Mouse (Mus musculus) ES-E14 (cell line): ENCODE data around the gene Smco2. TPM values are rescaled to one million over a fixed set of nuclear protein-coding genes. Genes with fewer than 3 reads are reported as not detected.

Experiments used
- DNase-seq: peaks from one replicate; pipeline ENCODE4 v3.0.0-alpha.2; 2013; ENCODE audit warnings: low read depth, low spot score
- H3K27ac ChIP-seq: 2 replicates; pipeline ENCODE4 v1.5.1; 2012; ENCODE audit warnings: low read depth, mild to moderate bottlenecking, low read length, moderate library complexity, mixed read lengths; ENCODE audit not compliant: poor library complexity, insufficient read depth, severe bottlenecking
- H3K36me3 ChIP-seq: 2 replicates; pipeline ENCODE4 v1.6.1; 2012; ENCODE audit warnings: mild to moderate bottlenecking, low read length, moderate library complexity, mixed read lengths; ENCODE audit not compliant: control insufficient read depth, poor library complexity, insufficient read depth, severe bottlenecking
- H3K4me1 ChIP-seq, 2 experiments: fragments of 150-350 bp in 1 of 2; sonication (generic) in 1 of 2; 2 replicates each; pipeline ENCODE4 v1.6.1; 2012; ENCODE audit warnings: low read length in 2 of 2, mild to moderate bottlenecking in 1 of 2, mixed read lengths in 1 of 2; ENCODE audit not compliant: control insufficient read depth in 2 of 2, insufficient read depth in 2 of 2, poor library complexity in 1 of 2
- H3K4me3 ChIP-seq, 2 experiments: fragments of 150-350 bp in 1 of 2; sonication (generic) in 1 of 2; 2 replicates each; pipeline ENCODE4 v1.5.1; 2012; ENCODE audit warnings: low read length in 2 of 2, low read depth in 1 of 2, mild to moderate bottlenecking in 1 of 2, mixed read lengths in 1 of 2; ENCODE audit not compliant: insufficient read depth in 1 of 2, poor library complexity in 1 of 2, severe bottlenecking in 1 of 2
- H3K9ac ChIP-seq: 2 replicates; pipeline ENCODE4 v1.6.1; 2012; ENCODE audit warnings: low read depth, mild to moderate bottlenecking, low read length, mixed read lengths; ENCODE audit not compliant: poor library complexity, insufficient read depth, severe bottlenecking
- H3K9me3 ChIP-seq: fragments of 150-350 bp; sonication (generic); 2 replicates; pipeline ENCODE4 v1.6.1; 2012; ENCODE audit warnings: low read depth, mild to moderate bottlenecking, low read length; ENCODE audit not compliant: control insufficient read depth, insufficient read depth
- CHD2 ChIP-seq: IDR thresholded peaks from 2 replicates; pipeline ENCODE4 v1.6.1; 2014; ENCODE audit warnings: mild to moderate bottlenecking, low read depth, low read length, inconsistent platforms
- HCFC1 ChIP-seq: IDR thresholded peaks from 2 replicates; pipeline ENCODE4 v1.6.1; 2012; ENCODE audit warnings: low read length, inconsistent platforms, borderline replicate concordance; ENCODE audit not compliant: insufficient read depth
- MAFK ChIP-seq: IDR thresholded peaks from 2 replicates; pipeline ENCODE4 v1.6.1; 2014; ENCODE audit warnings: mild to moderate bottlenecking, low read depth, low read length, inconsistent platforms; ENCODE audit not compliant: insufficient read depth
- ZC3H11A ChIP-seq: IDR thresholded peaks from 2 replicates; pipeline ENCODE4 v1.6.1; 2012; ENCODE audit warnings: low read depth, mild to moderate bottlenecking, inconsistent platforms, low read length, borderline replicate concordance
- ZNF384 ChIP-seq: IDR thresholded peaks from 2 replicates; pipeline ENCODE4 v1.6.1; 2012; ENCODE audit warnings: low read depth, low read length, inconsistent platforms
- in situ Hi-C, 2 experiments: fragments of 600-800 bp; cut with MboI; formaldehyde crosslinking; loops; one replicate each; pipeline ENCODE4 v1.15.1; 2025; ENCODE audit warnings: low sequenced_read_pairs in 2 of 2, inconsistent platforms in 1 of 2; ENCODE audit not compliant: unreplicated experiment in 2 of 2
- total RNA-seq: library from RNA; depleted of rRNA; stranded (reverse); fragments of 300-350 nt; gene quantifications from 2 replicates; pipeline ENCODE4 v1.2.3, GENCODE M21; 2012

Smco2 gene
- total RNA-seq, 1 experiment, result not detected

GRCm38 (mm10) chr6:146845347-146845746 lies 4.6 kb upstream of the Smco2 start:
- DNase-seq, result no peak
- no peak overlapping the region for H3K4me3 ChIP-seq
- H3K27ac ChIP-seq, result no peak overlapping the region
- in situ Hi-C loops, result no loop called here
- no peaks in the 10 kb centered on the region for H3K9me3 ChIP-seq
- peaks cover 0 to 6% of the 10 kb centered on the region in 2 experiments; a peak in 1 of 4 replicates for H3K4me1 ChIP-seq
- no peaks in the 10 kb centered on the region for H3K36me3 ChIP-seq
- TF ChIP-seq CHD2 (no peak), MAFK (no peak), HCFC1 (no peak), ZNF384 (no peak), ZC3H11A (no peak)
- no peak overlapping the region for H3K9ac ChIP-seq

- H3K27ac ChIP-seq, result no peak overlapping the region
These were observed 3.7 kb upstream of the Smco2 start for GRCm38 (mm10) chr6:146845961-146846750.

GRCm38 (mm10) chr6:146847402-146847801 lies 2.5 kb upstream of the Smco2 start:
- Histone ChIP-seq H3K9me3 (no peaks in the 10 kb centered on the region), H3K4me3 (no peak overlapping the region), H3K36me3 (no peaks in the 10 kb centered on the region), H3K27ac (no peak overlapping the region), H3K9ac (no peak overlapping the region), H3K4me1 (peaks cover 0 to 6% of the 10 kb centered on the region in 2 experiments; a peak in 1 of 4 replicates)
- in situ Hi-C loops, result no loop called here
- no peak for DNase-seq
- TF ChIP-seq MAFK (peak; percentile 80), ZC3H11A (no peak)

More at GRCm38 (mm10) chr6:146845961-146846750, 3.7 kb upstream of the Smco2 start:
- H3K9ac ChIP-seq, result no peak overlapping the region
- peaks cover 0 to 6% of the 10 kb centered on the region in 2 experiments; a peak in 1 of 4 replicates for H3K4me1 ChIP-seq
- no peak for DNase-seq
- no peaks in the 10 kb centered on the region for H3K9me3 ChIP-seq
- TF ChIP-seq ZNF384 (no peak), HCFC1 (no peak), ZC3H11A (no peak), MAFK (no peak), CHD2 (no peak)
- in situ Hi-C loops, result no loop called here
- no peak overlapping the region for H3K4me3 ChIP-seq
- H3K36me3 ChIP-seq, result no peaks in the 10 kb centered on the region

- in situ Hi-C loops, result no loop called here
- no peak for TF ChIP-seq CHD2
- TF ChIP-seq ZNF384, result no peak
- no peak for TF ChIP-seq ZC3H11A
- TF ChIP-seq MAFK, result no peak
- no peak for TF ChIP-seq HCFC1
- no peak for DNase-seq
These were observed 1.6 kb upstream of the Smco2 start for GRCm38 (mm10) chr6:146848281-146848680.

More at GRCm38 (mm10) chr6:146848281-146848680, 1.6 kb upstream of the Smco2 start:
- Histone ChIP-seq H3K9me3 (no peaks in the 10 kb centered on the region), H3K27ac (no peak overlapping the region), H3K36me3 (no peaks in the 10 kb centered on the region), H3K4me1 (peaks cover 0 to 6% of the 10 kb centered on the region in 2 experiments; a peak in 1 of 4 replicates), H3K9ac (no peak overlapping the region), H3K4me3 (no peak overlapping the region)
